Mouse (Mus musculus) cerebellum, adult 2 months (tissue): ENCODE measurements around the gene Hoxa13. TPM values are rescaled to one million over a fixed set of nuclear protein-coding genes. Genes with fewer than 3 reads are reported as not detected.

Source experiments
- DNase-seq, 2 experiments: peaks; one replicate each; pipeline ENCODE4 v3.0.0; 2021
- H3K27ac ChIP-seq: fragments of 200-500 bp; 2 replicates; pipeline ENCODE4 v1.5.1; 2012; ENCODE audit warnings: low read length, control low read depth, inconsistent platforms; ENCODE audit not compliant: insufficient read depth
- H3K27me3 ChIP-seq: fragments of 200-500 bp; 2 replicates; pipeline ENCODE4 v1.6.1; 2012; ENCODE audit warnings: inconsistent platforms, mild to moderate bottlenecking, low read length, moderate library complexity; ENCODE audit not compliant: control insufficient read depth, insufficient read depth
- H3K4me1 ChIP-seq: fragments of 200-500 bp; 2 replicates; pipeline ENCODE4 v1.6.1; 2011; ENCODE audit warnings: low read length; ENCODE audit not compliant: control insufficient read depth, insufficient read depth
- H3K4me3 ChIP-seq: fragments of 200-500 bp; replicated peaks from 2 replicates; pipeline ENCODE3; 2011; ENCODE audit warnings: mild to moderate bottlenecking, low read depth, low read length, control low read depth; ENCODE audit not compliant: insufficient read depth
- CTCF ChIP-seq: fragments of 200-500 bp; IDR thresholded peaks from 2 replicates; pipeline ENCODE4 v1.5.1; 2011; ENCODE audit warnings: low read depth, mild to moderate bottlenecking, control low read depth, low read length, moderate library complexity, borderline replicate concordance; ENCODE audit not compliant: insufficient read depth
- POLR2A ChIP-seq: fragments of 200-500 bp; IDR thresholded peaks from 2 replicates; pipeline ENCODE4 v1.6.1; 2011; ENCODE audit warnings: low read length, control low read depth, borderline replicate concordance; ENCODE audit not compliant: insufficient read depth
- WGBS: fragments of 180-500 bp; shearing (Covaris S2); methylation state at CpG from one replicate; pipeline ENCODE4 v1.1.7; 2018; 5-methylcytosine and 5-hydroxymethylcytosine counted together
- polyA plus RNA-seq: library from polyadenylated mRNA; depleted of rRNA; stranded (reverse); fragments of >200 nt; gene quantifications from 2 replicates; pipeline ENCODE4 v1.2.3, GENCODE M21; 2012

Gene Hoxa13
- polyA plus RNA-seq, 1 experiment, result not detected

- 3% methylated on average over 38 of the region's 38 CpGs for WGBS
- no peak for TF ChIP-seq POLR2A
- no peak for TF ChIP-seq CTCF
These were observed 47.3 kb downstream of the Hoxa13 start, which contains the start of the genes Hoxa3 and Gm28308 for GRCm38 (mm10) chr6:52213119-52213986. Gene Hoxa3, minus strand, starts transcription at chr6:52213336. Gene Gm28308, minus strand, starts transcription at chr6:52213339.

GRCm38 (mm10) chr6:52212556-52213118 lies 48.0 kb downstream of the Hoxa13 start:
- H3K27me3 ChIP-seq, result peaks cover 14% of the 10 kb centered on the region; the same call in 1 of the 2 replicates
- no peak for DNase-seq
- H3K27ac ChIP-seq, result no peak overlapping the region
- no peaks in the 10 kb centered on the region for H3K4me1 ChIP-seq
- H3K4me3 ChIP-seq, result no peak overlapping the region
- no peak for TF ChIP-seq POLR2A
- TF ChIP-seq CTCF, result no peak
- 3% methylated on average over 22 of the region's 22 CpGs for WGBS

More at GRCm38 (mm10) chr6:52213119-52213986, 47.3 kb downstream of the Hoxa13 start, which contains the start of the genes Hoxa3 and Gm28308:
- DNase-seq, result no peak
- H3K4me3 ChIP-seq, result no peak within 1 kb of the TSS
- no peaks in the 10 kb centered on the region for H3K4me1 ChIP-seq
- H3K27me3 ChIP-seq, result peaks cover 14% of the 10 kb centered on the region; the same call in 1 of the 2 replicates
- no peak within 1 kb of the TSS for H3K27ac ChIP-seq

- no peak overlapping the region for H3K4me3 ChIP-seq
- TF ChIP-seq POLR2A, result no peak
- TF ChIP-seq CTCF, result no peak
- H3K27me3 ChIP-seq, result peaks cover 15% of the 10 kb centered on the region; the same call in 1 of the 2 replicates
- no peak for DNase-seq
- H3K27ac ChIP-seq, result no peak overlapping the region
- WGBS, result 6% methylated on average over 13 of the region's 13 CpGs
- no peaks in the 10 kb centered on the region for H3K4me1 ChIP-seq
These were observed 48.7 kb downstream of the Hoxa13 start for GRCm38 (mm10) chr6:52211961-52212360.

GRCm38 (mm10) chr6:52211170-52211935 lies 49.3 kb downstream of the Hoxa13 start:
- WGBS, result 1% methylated on average over 37 of the region's 37 CpGs
- peak; percentile 53 to 55 for DNase-seq
- Histone ChIP-seq H3K27ac (no peak overlapping the region), H3K4me3 (no peak overlapping the region), H3K27me3 (peaks cover 13% of the 10 kb centered on the region; the same call in 1 of the 2 replicates), H3K4me1 (no peaks in the 10 kb centered on the region)
- TF ChIP-seq POLR2A (no peak), CTCF (peak; percentile 44)

- WGBS, result 14% methylated on average over 12 of the region's 12 CpGs
- H3K27ac ChIP-seq, result no peak overlapping the region
- peaks cover 11% of the 10 kb centered on the region; the same call in 1 of the 2 replicates for H3K27me3 ChIP-seq
- H3K4me3 ChIP-seq, result no peak overlapping the region
- peak in 1 of 2 experiments; percentile 5 for DNase-seq
- H3K4me1 ChIP-seq, result no peaks in the 10 kb centered on the region
- TF ChIP-seq POLR2A (no peak), CTCF (no peak)
These were observed 51.0 kb downstream of the Hoxa13 start for GRCm38 (mm10) chr6:52209685-52210046.

- Histone ChIP-seq H3K27me3 (peaks cover 15% of the 10 kb centered on the region; the same call in 1 of the 2 replicates), H3K27ac (no peak overlapping the region), H3K4me3 (no peak overlapping the region), H3K4me1 (no peaks in the 10 kb centered on the region)
- 9% methylated on average over 18 of the region's 18 CpGs for WGBS
- TF ChIP-seq CTCF (no peak), POLR2A (no peak)
- DNase-seq, result no peak
These were observed 51.6 kb downstream of the Hoxa13 start for GRCm38 (mm10) chr6:52208868-52209684.
